Mouse (Mus musculus): Measurements from ENCODE around the gene Olfr178.

DNA sequence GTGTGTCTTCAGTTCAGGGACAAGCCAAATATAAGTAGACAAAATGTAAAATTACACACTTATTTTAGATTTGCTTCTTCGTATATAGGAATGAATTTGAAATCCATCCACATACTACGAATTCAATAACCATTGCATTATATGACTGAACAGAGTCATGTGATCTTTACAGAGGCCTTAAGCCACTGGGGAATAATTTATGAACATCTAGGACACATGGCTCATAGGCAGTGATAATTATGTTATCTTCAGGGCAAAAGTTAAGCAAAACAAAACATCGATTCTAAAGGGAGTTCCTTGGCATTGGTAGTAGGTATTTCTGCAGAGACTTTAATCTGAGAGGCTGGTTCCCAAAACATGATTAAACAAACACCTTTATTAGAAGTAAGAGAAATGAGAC is at the start of gene Olfr178:
- no peak for TF ChIP-seq CTCF (IDR thresholded peaks at IDR 0.05; ENCODE audit: low read depth)
- TF ChIP-seq EP300 (IDR thresholded peaks at IDR 0.05; ENCODE audit: low read depth): no peak
